ENCODE assay signal across 9 mouse cellular contexts in genomic region chr15:79242574-79243233, GRCm38 (mm10). TPM values are rescaled to one million over a fixed set of nuclear protein-coding genes. Genes with fewer than 3 reads are reported as not detected.
DNase-seq lines count a peak whose midpoint lies in the region; ATAC-seq and TF ChIP-seq lines count a peak whose summit lies in the region.
"Had no signal": no experiment of that assay in that cellular context is flagged by ENCODE, and none has a peak within 500 bp of the region (broad histone marks: within the 10 kb centered on the region; RNA-seq: fewer than 3 reads in every experiment).

No protein-coding gene starts in this region.

- TF ChIP-seq POLR2A in myocyte (IDR thresholded peaks at IDR 0.05; ENCODE audit: insufficient read length, low read depth): no peak

- H3K27me3 ChIP-seq in forebrain, embryonic 15.5 days: no peaks in the 10 kb centered on the region
- H3K27me3 ChIP-seq in limb, embryonic 10.5 days (ENCODE audit: low read depth, poor library complexity, severe bottlenecking): no peaks in the 10 kb centered on the region
- H3K27me3 ChIP-seq in myocyte (ENCODE audit: control insufficient read depth, insufficient read depth, insufficient read length): no peaks in the 10 kb centered on the region

- H3ac ChIP-seq in myocyte (ENCODE audit: control insufficient read depth, insufficient read length): no peak overlapping the region

- TF ChIP-seq CTCF in layer of hippocampus, adult 2 months (conservative IDR thresholded peaks at IDR 0.05): no peak

- WGBS in forebrain, embryonic 15.5 days: 73% methylated on average over 13 of the region's 13 CpGs
- WGBS in limb, embryonic 10.5 days: 78% methylated on average over 13 of the region's 13 CpGs

- peak; percentile 31 for ATAC-seq in forebrain, embryonic 15.5 days (replicated peaks)

- H3K9ac ChIP-seq in forebrain, embryonic 15.5 days (replicated peaks): no peak overlapping the region

- H3K79me2 ChIP-seq in myocyte (ENCODE audit: control insufficient read depth, insufficient read depth): no peaks in the 10 kb centered on the region

- H3K4me3 ChIP-seq in layer of hippocampus, adult 2 months: no peak overlapping the region
- no peak overlapping the region for H3K4me3 ChIP-seq in forebrain, embryonic 15.5 days
- no peak overlapping the region for H3K4me3 ChIP-seq in limb, embryonic 10.5 days
- no peak overlapping the region for H3K4me3 ChIP-seq in myocyte

- H3K4me1 ChIP-seq in forebrain, embryonic 15.5 days: peaks cover 18% of the 10 kb centered on the region
- H3K4me1 ChIP-seq in limb, embryonic 10.5 days: peaks cover 8% of the 10 kb centered on the region

- no peaks in the 10 kb centered on the region for H3K9me3 ChIP-seq in forebrain, embryonic 15.5 days
- no peaks in the 10 kb centered on the region for H3K9me3 ChIP-seq in limb, embryonic 10.5 days (replicated peaks)

- H3K27ac ChIP-seq in layer of hippocampus, adult 2 months: peak overlapping the region; percentile 67
- peak overlapping the region; percentile 69 for H3K27ac ChIP-seq in forebrain, embryonic 15.5 days (replicated peaks)
- H3K27ac ChIP-seq in limb, embryonic 10.5 days: 0 out of 2 replicates have a peak overlapping the region, but pooled peaks have one; percentile 26

- no peak overlapping the region for H3K4me2 ChIP-seq in forebrain, embryonic 15.5 days (replicated peaks)
- peak overlapping the region; percentile 28 for H3K4me2 ChIP-seq in myocyte (ENCODE audit: low read depth)

- no peak for DNase-seq in layer of hippocampus, adult 2 months (ENCODE audit: low spot score in 2 of 2)
- no peak for DNase-seq in layer of hippocampus, postnatal 36 days
- no peak for DNase-seq in limb, embryonic 10.5 days (ENCODE audit: low spot score)
- no peak for DNase-seq in right cerebral cortex, adult 18-20 months
- no peak for DNase-seq in frontal cortex, postnatal 25 days (ENCODE audit: low spot score in 2 of 2)
- no peak for DNase-seq in T-cell, adult 2 months (ENCODE audit: low spot score)

- H3K36me3 ChIP-seq in forebrain, embryonic 15.5 days: peaks cover 55% of the 10 kb centered on the region
- peaks cover 83% of the 10 kb centered on the region for H3K36me3 ChIP-seq in limb, embryonic 10.5 days
- no peaks in the 10 kb centered on the region for H3K36me3 ChIP-seq in myocyte (ENCODE audit: control insufficient read depth, insufficient read depth)

TF ChIP-seq in myocyte, 11 proteins besides CTCF, POLR2A, EP300 and RAD21:
- TF ChIP-seq MYOG (IDR thresholded peaks at IDR 0.05; ENCODE audit: control insufficient read depth in 1 of 3, insufficient read depth in 1 of 3, insufficient read length in 2 of 3, low read depth in 2 of 3): peak in 2 of 3 experiments; percentile 20 to 67
- peak in 2 of 3 experiments; percentile 38 to 68 for TF ChIP-seq MYOD1 (IDR thresholded peaks at IDR 0.05; ENCODE audit: control insufficient read depth in 1 of 3, insufficient read length in 2 of 3, low read depth in 2 of 3)
- no peak for TF ChIP-seq MAX (IDR thresholded peaks at IDR 0.05; ENCODE audit: low read depth)
- no peak for TF ChIP-seq SRF (IDR thresholded peaks at IDR 0.05; ENCODE audit: control insufficient read depth, insufficient read length, low read depth)
- TF ChIP-seq USF1 (IDR thresholded peaks at IDR 0.05; ENCODE audit: low read depth): no peak
- no peak for TF ChIP-seq POLR2AphosphoS2 (IDR thresholded peaks at IDR 0.05; ENCODE audit: insufficient read length, low read depth)
- TF ChIP-seq TCF12 (IDR thresholded peaks at IDR 0.05; ENCODE audit: insufficient read depth, poor library complexity, severe bottlenecking): no peak
- no peak for TF ChIP-seq CEBPB (IDR thresholded peaks at IDR 0.05; ENCODE audit: insufficient read depth, poor library complexity, severe bottlenecking)
- TF ChIP-seq REST (IDR thresholded peaks at IDR 0.05; ENCODE audit: insufficient read depth, insufficient read length): no peak
- TF ChIP-seq E2F4 (IDR thresholded peaks at IDR 0.05; ENCODE audit: insufficient read depth): no peak
- no peak for TF ChIP-seq TCF3 (IDR thresholded peaks at IDR 0.05; ENCODE audit: insufficient read length, low read depth)

RNA-seq across cellular contexts. Expression of gene Slc16a8, which starts 11.9 kb away (rescaled TPM):
- total RNA-seq in layer of hippocampus, adult 2 months (2021): not detected
- under 1 TPM in 1 of 2 experiments, not detected in 1; 0.30 TPM for total RNA-seq in layer of hippocampus, postnatal 36 days (2021)
- 0.36 and 0.81 TPM in 2 replicates for polyA plus RNA-seq in forebrain, embryonic 15.5 days (2015; fragmentation: Nextera tagmentation; extraction: Ambion mirVana)
- 0.16 TPM in 1 of 2 replicates, not detected in the other for polyA plus RNA-seq in limb, embryonic 10.5 days (2016; fragmentation: Nextera tagmentation; extraction: Ambion mirVana)
- polyA plus RNA-seq in myocyte (2012; fragmentation: generic; extraction: Trizol): 0.25 TPM
- total RNA-seq: hematopoietic stem cell, adult 5-6 weeks had no signal

RNA-seq across cellular contexts. Expression of gene Gm49486, which starts 13.5 kb away (rescaled TPM):
- under 1 TPM; 0.31 to 0.49 TPM for total RNA-seq in layer of hippocampus, adult 2 months (2021)
- total RNA-seq in layer of hippocampus, postnatal 36 days (2021): under 1 TPM; 0.50 to 0.99 TPM
- polyA plus RNA-seq in forebrain, embryonic 15.5 days (2015; fragmentation: Nextera tagmentation; extraction: Ambion mirVana): 0.97 and 1.1 TPM in 2 replicates
- polyA plus RNA-seq in limb, embryonic 10.5 days (2016; fragmentation: Nextera tagmentation; extraction: Ambion mirVana): 0.11 and 0.48 TPM in 2 replicates
- polyA plus RNA-seq in myocyte (2012; fragmentation: generic; extraction: Trizol): 0.05 TPM
- total RNA-seq: hematopoietic stem cell, adult 5-6 weeks had no signal

RNA-seq across cellular contexts. Expression of gene Pick1, which starts 13.7 kb away (rescaled TPM):
- 10 to 100 TPM; 46.1 to 49.7 TPM for total RNA-seq in layer of hippocampus, adult 2 months (2021)
- 10 to 100 TPM; 43.9 to 48.3 TPM for total RNA-seq in layer of hippocampus, postnatal 36 days (2021)
- 78.5 and 85.1 TPM in 2 replicates for polyA plus RNA-seq in forebrain, embryonic 15.5 days (2015; fragmentation: Nextera tagmentation; extraction: Ambion mirVana)
- polyA plus RNA-seq in limb, embryonic 10.5 days (2016; fragmentation: Nextera tagmentation; extraction: Ambion mirVana): 38.3 and 52.5 TPM in 2 replicates
- polyA plus RNA-seq in myocyte (2012; fragmentation: generic; extraction: Trizol): 26.0 TPM

RNA-seq across cellular contexts. Expression of gene Baiap2l2, which starts 42.6 kb away (rescaled TPM):
- 1 to 10 TPM; 1.2 to 2.7 TPM for total RNA-seq in layer of hippocampus, adult 2 months (2021)
- 1 to 10 TPM; 1.8 to 2.6 TPM for total RNA-seq in layer of hippocampus, postnatal 36 days (2021)
- polyA plus RNA-seq in forebrain, embryonic 15.5 days (2015; fragmentation: Nextera tagmentation; extraction: Ambion mirVana): 1.9 and 3.6 TPM in 2 replicates
- polyA plus RNA-seq in limb, embryonic 10.5 days (2016; fragmentation: Nextera tagmentation; extraction: Ambion mirVana): 2.6 and 3.1 TPM in 2 replicates
- polyA plus RNA-seq in myocyte (2012; fragmentation: generic; extraction: Trizol): 1.7 TPM
